Mouse (Mus musculus): ENCODE measurements at regions not wholly inside any gene's neighbourhood (a gene's known extent, or its start where the extent isn't known, plus 50 kb on each side); places are given as distances from the start of the nearest gene placed in this dataset.

- WGBS: 87% methylated on average over 4 of the region's 4 CpGs
- Histone ChIP-seq H3K36me3 (ENCODE audit: insufficient read depth, low read length) (no peaks in the 10 kb centered on the region), H3K27ac (no peak overlapping the region), H3K27me3 (ENCODE audit: insufficient read depth, low read length) (no peaks in the 10 kb centered on the region), H3K9ac (ENCODE audit: low read depth, low read length) (no peak overlapping the region), H3K9me3 (replicated peaks; ENCODE audit: low read length) (no peaks in the 10 kb centered on the region), H3K4me1 (replicated peaks; ENCODE audit: insufficient read depth, low read length) (no peaks in the 10 kb centered on the region), H3K4me3 (replicated peaks; ENCODE audit: low read depth, low read length) (no peak overlapping the region), H3K4me2 (ENCODE audit: low read length) (no peak overlapping the region)
- no peak for TF ChIP-seq CTCF (IDR thresholded peaks at IDR 0.05; ENCODE audit: low read depth)
- DNase-seq (ENCODE audit: low spot score): no peak
- no peak for ATAC-seq (replicated peaks; ENCODE audit: low FRiP score, low read depth)
Observed at GRCm38 (mm10) chr8:49699058-49699457, 855.3 kb upstream of the Tenm3 start.

- Histone ChIP-seq H3K9me3 (replicated peaks; ENCODE audit: low read length) (no peaks in the 10 kb centered on the region), H3K9ac (ENCODE audit: low read depth, low read length) (no peak overlapping the region), H3K27ac (no peak overlapping the region), H3K4me1 (replicated peaks; ENCODE audit: insufficient read depth, low read length) (no peaks in the 10 kb centered on the region), H3K4me2 (ENCODE audit: low read length) (no peak overlapping the region), H3K4me3 (replicated peaks; ENCODE audit: low read depth, low read length) (no peak overlapping the region), H3K36me3 (ENCODE audit: insufficient read depth, low read length) (no peaks in the 10 kb centered on the region), H3K27me3 (ENCODE audit: insufficient read depth, low read length) (no peaks in the 10 kb centered on the region)
- no peak for TF ChIP-seq CTCF (IDR thresholded peaks at IDR 0.05; ENCODE audit: low read depth)
- ATAC-seq (replicated peaks; ENCODE audit: low FRiP score, low read depth) (no peak), DNase-seq (ENCODE audit: low spot score) (no peak)
- WGBS: 66% methylated on average over 2 of the region's 2 CpGs
Observed at GRCm38 (mm10) chr8:49696709-49697108, 853.0 kb upstream of the Tenm3 start.

Measured in kidney, postnatal 0 days (tissue).